Mouse (Mus musculus): ENCODE results near the gene Lamp3. TPM values are rescaled to one million over a fixed set of nuclear protein-coding genes. Genes with fewer than 3 reads are reported as not detected.

Gene Lamp3
- polyA plus RNA-seq, 1 experiment from 2014 or later = 0.11 TPM

Other genes with a start within 250 kb of the Lamp3 start
- not detected in 2 replicates for gene Olfr166, start 222.7 kb downstream of the Lamp3 start, polyA plus RNA-seq (2015; fragmentation: Nextera tagmentation; extraction: Ambion mirVana)
- gene Olfr167, start 184.1 kb downstream of the Lamp3 start, polyA plus RNA-seq (2015; fragmentation: Nextera tagmentation; extraction: Ambion mirVana) = not detected in 2 replicates
- gene Olfr168, start 170.8 kb downstream of the Lamp3 start, polyA plus RNA-seq (2015; fragmentation: Nextera tagmentation; extraction: Ambion mirVana) = not detected in 2 replicates
- gene Olfr169, start 134.6 kb downstream of the Lamp3 start, polyA plus RNA-seq (2015; fragmentation: Nextera tagmentation; extraction: Ambion mirVana) = not detected in 2 replicates
- gene Olfr170, start 94.5 kb downstream of the Lamp3 start, polyA plus RNA-seq (2015; fragmentation: Nextera tagmentation; extraction: Ambion mirVana) = not detected in 2 replicates
- gene Olfr171, start 76.5 kb downstream of the Lamp3 start, polyA plus RNA-seq (2015; fragmentation: Nextera tagmentation; extraction: Ambion mirVana) = not detected in 2 replicates
- gene B3gnt5, start 53.8 kb upstream of the Lamp3 start, polyA plus RNA-seq (2015; fragmentation: Nextera tagmentation; extraction: Ambion mirVana) = 11.5 and 15.2 TPM in 2 replicates